Mouse (Mus musculus) liver, adult (tissue): ENCODE results near the gene Gm20509.

Experiments used
- GATA4 ChIP-seq: IDR thresholded peaks from 2 replicates; pipeline ENCODE4 v1.6.1; 2014; ENCODE audit warnings: mild to moderate bottlenecking, low read length; ENCODE audit not compliant: insufficient replicate concordance

Gene Gm20509

GRCm38 (mm10) chr9:73087581-73087980, 14.7 kb upstream of the Gm20509 start:
- no peak for TF ChIP-seq GATA4

DNA sequence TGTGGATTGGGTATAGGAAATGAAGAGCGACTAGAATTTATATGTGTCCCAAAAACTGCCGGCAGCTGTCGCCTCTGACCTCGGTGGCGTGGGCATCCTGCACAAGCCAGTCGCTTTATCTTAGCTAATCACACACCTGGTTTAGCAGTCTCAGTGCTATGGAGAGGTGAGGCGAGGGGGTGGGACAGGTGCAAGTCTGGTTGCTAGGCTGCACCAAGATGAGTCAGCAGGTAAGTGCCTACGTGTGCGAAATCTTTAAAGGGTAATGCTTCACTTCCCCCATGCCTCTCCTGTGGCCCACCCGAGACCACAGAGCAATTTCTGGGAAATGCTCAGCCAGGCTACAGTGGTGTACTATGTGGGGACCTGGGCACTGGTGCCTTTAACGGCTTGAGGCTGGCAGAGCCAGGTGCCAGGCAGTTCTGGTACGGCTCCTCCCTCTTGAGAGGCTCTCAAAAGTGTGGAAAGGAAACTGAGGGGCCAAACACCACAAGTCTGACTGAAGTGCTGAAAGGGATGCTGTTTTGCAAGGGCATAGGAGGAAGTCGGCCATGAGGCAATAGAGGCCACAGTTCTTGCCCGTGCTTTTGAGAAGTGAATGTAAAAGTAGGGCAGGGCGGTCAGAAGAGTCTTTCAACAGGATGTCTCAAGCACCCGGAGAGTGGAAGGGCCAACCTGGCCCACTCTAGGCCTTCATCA, 12.9 kb upstream of the Gm20509 start:
- TF ChIP-seq GATA4: no peak

DNA sequence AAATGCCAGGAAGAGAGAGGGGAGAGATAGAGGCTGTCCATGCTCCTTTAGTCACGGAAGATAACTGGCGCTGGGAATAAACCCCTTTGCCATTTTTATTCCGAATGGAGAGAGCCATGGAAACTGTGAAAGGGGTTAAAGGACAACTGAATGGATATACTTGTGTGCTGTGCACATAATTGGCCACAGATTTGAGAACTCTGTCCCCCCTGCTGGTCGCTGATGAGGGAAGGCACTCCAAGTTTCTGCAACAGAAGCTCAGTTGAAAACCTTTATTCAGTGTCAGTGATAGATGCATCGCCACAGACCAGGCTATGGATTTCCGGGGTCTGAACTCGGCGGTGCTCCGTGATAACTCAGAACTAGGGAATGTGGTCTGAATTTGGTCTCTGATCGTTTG, 12.1 kb upstream of the Gm20509 start:
- no peak for TF ChIP-seq GATA4

- TF ChIP-seq GATA4: no peak
Measured at GRCm38 (mm10) chr9:73091747-73092146, 10.5 kb upstream of the Gm20509 start.

GRCm38 (mm10) chr9:73094580-73094979, 7.7 kb upstream of the Gm20509 start:
- no peak for TF ChIP-seq GATA4

- no peak for TF ChIP-seq GATA4
Measured at GRCm38 (mm10) chr9:73097898-73098297, 4.4 kb upstream of the Gm20509 start.

- no peak for TF ChIP-seq GATA4
Measured at GRCm38 (mm10) chr9:73101536-73101935, 734 bp upstream of the Gm20509 start, which contains the start of gene Khdc3. Khdc3 (plus strand) TSS chr9:73101836.

DNA sequence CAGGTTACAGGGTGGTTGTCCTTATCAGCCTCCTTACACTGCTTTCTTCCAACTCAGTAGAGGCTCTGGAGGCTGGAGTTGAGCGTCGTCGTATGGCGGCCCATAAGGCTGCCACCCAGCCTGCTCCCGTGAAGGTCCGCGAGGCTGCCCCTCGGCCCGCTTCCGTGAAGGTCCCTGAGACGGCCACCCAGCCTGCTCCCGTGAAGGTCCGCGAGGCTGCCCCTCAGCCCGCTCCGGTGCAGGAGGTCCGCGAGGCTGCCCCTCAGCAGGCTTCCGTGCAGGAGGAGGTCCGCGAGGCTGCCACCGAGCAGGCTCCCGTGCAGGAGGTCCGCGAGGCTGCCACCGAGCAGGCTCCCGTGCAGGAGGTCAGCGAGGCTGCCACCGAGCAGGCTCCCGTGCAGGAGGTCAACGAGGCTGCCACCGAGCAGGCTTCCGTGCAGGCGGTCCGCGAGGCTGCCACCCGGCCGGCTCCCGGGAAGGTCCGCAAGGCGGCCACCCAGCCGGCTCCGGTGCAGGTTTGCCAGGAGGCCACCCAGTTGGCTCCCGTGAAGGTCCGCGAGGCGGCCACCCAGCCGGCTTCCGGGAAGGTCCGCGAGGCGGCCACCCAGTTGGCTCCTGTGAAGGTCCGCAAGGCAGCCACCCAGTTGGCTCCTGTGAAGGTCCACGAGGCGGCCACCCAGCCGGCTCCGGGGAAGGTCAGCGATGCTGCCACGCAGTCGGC, 1.0 kb downstream of the Gm20509 start:
- no peak for TF ChIP-seq GATA4

DNA sequence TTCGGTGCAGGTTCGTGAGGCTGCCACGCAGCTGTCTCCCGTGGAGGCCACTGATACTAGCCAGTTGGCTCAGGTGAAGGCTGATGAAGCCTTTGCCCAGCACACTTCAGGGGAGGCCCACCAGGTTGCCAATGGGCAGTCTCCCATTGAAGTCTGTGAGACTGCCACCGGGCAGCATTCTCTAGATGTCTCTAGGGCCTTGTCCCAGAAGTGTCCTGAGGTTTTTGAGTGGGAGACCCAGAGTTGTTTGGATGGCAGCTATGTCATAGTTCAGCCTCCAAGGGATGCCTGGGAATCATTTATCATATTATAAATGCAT, 1.6 kb downstream of the Gm20509 start:
- TF ChIP-seq GATA4: no peak

DNA sequence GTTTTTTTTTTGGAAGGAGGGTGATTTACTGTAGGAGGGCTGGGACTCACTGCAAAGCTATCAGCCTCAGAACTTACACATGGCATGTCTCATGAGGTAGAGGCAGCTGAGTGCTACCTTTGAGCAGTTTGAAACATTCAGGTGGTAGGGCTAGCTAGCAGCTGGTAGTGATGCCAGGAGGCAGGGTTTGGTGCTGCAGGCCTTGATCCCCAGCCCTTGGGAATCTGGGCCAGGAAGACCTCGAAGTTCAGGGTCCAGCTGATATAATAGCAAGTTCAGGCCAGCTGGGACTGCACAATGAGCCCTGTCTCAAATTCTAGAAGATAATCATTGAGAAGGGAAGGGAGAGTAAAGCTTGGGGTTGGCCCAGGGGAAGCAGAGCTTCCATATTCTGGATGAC, 2.9 kb downstream of the Gm20509 start:
- no peak for TF ChIP-seq GATA4

DNA sequence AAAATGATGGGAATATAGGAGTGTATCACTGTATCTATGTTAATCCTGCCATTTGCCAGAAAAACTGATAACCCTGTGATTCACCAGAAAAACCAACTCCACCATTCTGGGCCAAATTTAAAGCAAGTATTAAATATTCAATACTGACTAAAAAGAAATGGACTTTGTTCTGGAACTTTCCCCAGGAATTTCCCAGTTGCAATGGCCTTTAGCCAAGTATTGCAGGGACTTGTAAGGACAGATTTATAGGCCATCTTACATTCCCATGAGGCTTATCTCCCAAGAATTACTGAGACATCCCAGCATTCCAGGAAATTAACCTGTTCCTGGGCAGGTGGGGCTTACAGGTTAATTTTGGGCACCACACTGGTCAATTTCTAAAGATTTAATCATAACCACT, 3.5 kb downstream of the Gm20509 start:
- TF ChIP-seq GATA4: no peak

GRCm38 (mm10) chr9:73112919-73113906, 10.9 kb downstream of the Gm20509 start, which contains the start of gene Rsl24d1:
Rsl24d1 (plus strand) TSS chr9:73113426.
- no peak for TF ChIP-seq GATA4

- no peak for TF ChIP-seq GATA4
Measured at GRCm38 (mm10) chr9:73118012-73118411, 15.7 kb downstream of the Gm20509 start.

GRCm38 (mm10) chr9:73121735-73122134, 19.5 kb downstream of the Gm20509 start:
- TF ChIP-seq GATA4: no peak

- TF ChIP-seq GATA4: no peak
Measured at GRCm38 (mm10) chr9:73125043-73125570, 22.8 kb downstream of the Gm20509 start.
